Comparison of ENCODE assay signal across 16 mouse cellular contexts in genomic region chr5:8362361-8362760, GRCm38 (mm10). TPM values are rescaled to one million over a fixed set of nuclear protein-coding genes. Genes with fewer than 3 reads are reported as not detected.
DNase-seq lines count a peak whose midpoint lies in the region; ATAC-seq and TF ChIP-seq lines count a peak whose summit lies in the region.
"Had no signal": no experiment of that assay in that cellular context is flagged by ENCODE, and none has a peak within 500 bp of the region (broad histone marks: within the 10 kb centered on the region; RNA-seq: fewer than 3 reads in every experiment).

No protein-coding gene starts in this region.

- TF ChIP-seq POLR2A in cerebellum, adult 2 months (IDR thresholded peaks at IDR 0.05; ENCODE audit: borderline replicate concordance, insufficient read depth, low read length), result no peak

- WGBS in cerebellum, adult 2 months, result 77% methylated on average over 1 of the region's 1 CpGs
- 68% methylated on average over 1 of the region's 1 CpGs for WGBS in hindbrain, postnatal 0 days
- 59% methylated on average over 1 of the region's 1 CpGs for WGBS in hindbrain, embryonic 14.5 days
- 67% methylated on average over 1 of the region's 1 CpGs for WGBS in midbrain, postnatal 0 days
- 56% methylated on average over 1 of the region's 1 CpGs for WGBS in midbrain, embryonic 13.5 days

- ATAC-seq in hindbrain, postnatal 0 days, result no peak
- no peak for ATAC-seq in hindbrain, embryonic 14.5 days (ENCODE audit: low FRiP score)
- ATAC-seq in midbrain, postnatal 0 days (ENCODE audit: low FRiP score), result no peak
- no peak for ATAC-seq in midbrain, embryonic 13.5 days
- no peak for ATAC-seq in inflammation-experienced regulatory T-cells, adult 6 months

- H3K4me2 ChIP-seq in hindbrain, postnatal 0 days (ENCODE audit: low read depth, low read length), result no peak overlapping the region
- no peak overlapping the region for H3K4me2 ChIP-seq in hindbrain, embryonic 14.5 days (replicated peaks)
- H3K4me2 ChIP-seq in midbrain, postnatal 0 days (ENCODE audit: low read depth, low read length, poor library complexity, severe bottlenecking), result no peak overlapping the region
- H3K4me2 ChIP-seq in midbrain, embryonic 13.5 days (replicated peaks), result no peak overlapping the region

- no peak overlapping the region for H3K27ac ChIP-seq in cerebellum, adult 2 months (ENCODE audit: insufficient read depth, low read length)
- no peak overlapping the region for H3K27ac ChIP-seq in hindbrain, postnatal 0 days
- no peak overlapping the region for H3K27ac ChIP-seq in hindbrain, embryonic 14.5 days
- H3K27ac ChIP-seq in midbrain, postnatal 0 days (ENCODE audit: low read depth, low read length), result no peak overlapping the region
- H3K27ac ChIP-seq in midbrain, embryonic 13.5 days, result no peak overlapping the region

- H3K4me1 ChIP-seq in cerebellum, adult 2 months (ENCODE audit: control insufficient read depth, insufficient read depth, low read length), result peaks cover 22% of the 10 kb centered on the region; the same call in 1 of the 2 replicates
- 0 out of 2 replicates have a peak, but pooled peaks cover 5% of the 10 kb centered on the region for H3K4me1 ChIP-seq in hindbrain, postnatal 0 days (ENCODE audit: insufficient read depth, low read length)
- peaks cover 17% of the 10 kb centered on the region for H3K4me1 ChIP-seq in hindbrain, embryonic 14.5 days (replicated peaks; ENCODE audit: control insufficient read depth, insufficient read depth, low read length)
- 0 out of 2 replicates have a peak, but pooled peaks cover 3% of the 10 kb centered on the region for H3K4me1 ChIP-seq in midbrain, postnatal 0 days (ENCODE audit: insufficient read depth, low read length)
- H3K4me1 ChIP-seq in midbrain, embryonic 13.5 days (replicated peaks), result peaks cover 15% of the 10 kb centered on the region

- no peak overlapping the region for H3K9ac ChIP-seq in hindbrain, postnatal 0 days (replicated peaks; ENCODE audit: low read length)
- no peak overlapping the region for H3K9ac ChIP-seq in hindbrain, embryonic 14.5 days
- no peak overlapping the region for H3K9ac ChIP-seq in midbrain, postnatal 0 days (replicated peaks; ENCODE audit: low read length, poor library complexity, severe bottlenecking)
- no peak overlapping the region for H3K9ac ChIP-seq in midbrain, embryonic 13.5 days (replicated peaks)

- H3K36me3 ChIP-seq in hindbrain, postnatal 0 days (ENCODE audit: insufficient read depth, low read length), result no peaks in the 10 kb centered on the region
- H3K36me3 ChIP-seq in hindbrain, embryonic 14.5 days (replicated peaks; ENCODE audit: control insufficient read depth, insufficient read depth), result peaks cover 12% of the 10 kb centered on the region
- no peaks in the 10 kb centered on the region for H3K36me3 ChIP-seq in midbrain, postnatal 0 days (ENCODE audit: insufficient read depth, low read length)
- peaks cover 10% of the 10 kb centered on the region; the same call in 1 of the 2 replicates for H3K36me3 ChIP-seq in midbrain, embryonic 13.5 days

- no peaks in the 10 kb centered on the region for H3K27me3 ChIP-seq in cerebellum, adult 2 months (ENCODE audit: control insufficient read depth, insufficient read depth, low read length)
- no peaks in the 10 kb centered on the region for H3K27me3 ChIP-seq in hindbrain, postnatal 0 days (ENCODE audit: insufficient read depth, low read length)
- H3K27me3 ChIP-seq in hindbrain, embryonic 14.5 days (ENCODE audit: control insufficient read depth, insufficient read depth, low read length), result no peaks in the 10 kb centered on the region
- no peaks in the 10 kb centered on the region for H3K27me3 ChIP-seq in midbrain, postnatal 0 days (ENCODE audit: insufficient read depth, low read length)
- no peaks in the 10 kb centered on the region for H3K27me3 ChIP-seq in midbrain, embryonic 13.5 days

- H3K9me3 ChIP-seq in hindbrain, postnatal 0 days (ENCODE audit: low read length), result no peaks in the 10 kb centered on the region
- H3K9me3 ChIP-seq in hindbrain, embryonic 14.5 days (ENCODE audit: control insufficient read depth, low read length), result no peaks in the 10 kb centered on the region
- no peaks in the 10 kb centered on the region for H3K9me3 ChIP-seq in midbrain, postnatal 0 days (ENCODE audit: low read length)
- no peaks in the 10 kb centered on the region for H3K9me3 ChIP-seq in midbrain, embryonic 13.5 days

- TF ChIP-seq CTCF in cerebellum, adult 2 months (IDR thresholded peaks at IDR 0.05; ENCODE audit: borderline replicate concordance, insufficient read depth, low read depth, low read length), result peak; percentile 38; the same call in 1 of the 2 replicates
- TF ChIP-seq CTCF in hindbrain, postnatal 0 days (IDR thresholded peaks at IDR 0.05; ENCODE audit: low read depth), result peak; percentile 69
- peak; percentile 72 for TF ChIP-seq CTCF in midbrain, postnatal 0 days (IDR thresholded peaks at IDR 0.05)

- H3K4me3 ChIP-seq in cerebellum, adult 2 months (replicated peaks; ENCODE audit: insufficient read depth, low read depth, low read length), result no peak overlapping the region
- no peak overlapping the region for H3K4me3 ChIP-seq in hindbrain, postnatal 0 days (ENCODE audit: low read length)
- no peak overlapping the region for H3K4me3 ChIP-seq in hindbrain, embryonic 14.5 days (replicated peaks; ENCODE audit: low read length)
- H3K4me3 ChIP-seq in midbrain, postnatal 0 days (ENCODE audit: low read depth, low read length), result no peak overlapping the region
- no peak overlapping the region for H3K4me3 ChIP-seq in midbrain, embryonic 13.5 days (replicated peaks)
- H3K4me3 ChIP-seq: megakaryocyte, embryonic 14.5 days had no signal

- peak in 1 of 2 experiments; percentile 47 for DNase-seq in cerebellum, adult 2 months
- DNase-seq in cerebellum, adult 9-11 months, result no peak
- peak; percentile 71 for DNase-seq in hindbrain, postnatal 0 days (ENCODE audit: low spot score)
- no peak for DNase-seq in hindbrain, embryonic 14.5 days (ENCODE audit: low spot score)
- DNase-seq in midbrain, postnatal 0 days (ENCODE audit: low spot score), result peak; percentile 67
- DNase-seq in retina, postnatal 1 day, result peak; percentile 42
- DNase-seq: adrenal gland, postnatal 25 days; gastrocnemius, postnatal 14 days; heart, postnatal 14 days; kidney, adult 9 months; layer of hippocampus, postnatal 36 days; liver; right cerebral cortex, postnatal 25 days had no signal

RNA-seq across cellular contexts. Expression of gene Adam22, which starts 5.6 kb away (rescaled TPM):
- polyA plus RNA-seq in cerebellum, adult 2 months (2012; rRNA removed), result 98.1 and 105 TPM in 2 replicates
- 81.7 and 91.2 TPM in 2 replicates for total RNA-seq in hindbrain, postnatal 0 days (2014; rRNA removed)
- 46.1 and 46.2 TPM in 2 replicates for polyA plus RNA-seq in hindbrain, postnatal 0 days (2015; fragmentation: Nextera tagmentation; extraction: Ambion mirVana)
- polyA plus RNA-seq in hindbrain, embryonic 14.5 days (2014; fragmentation: Nextera tagmentation; extraction: Ambion mirVana), result 55.6 and 56.0 TPM in 2 replicates
- total RNA-seq in midbrain, postnatal 0 days (2014; rRNA removed), result 92.2 and 92.6 TPM in 2 replicates
- polyA plus RNA-seq in midbrain, postnatal 0 days (2015; fragmentation: Nextera tagmentation; extraction: Ambion mirVana), result 41.6 and 47.9 TPM in 2 replicates
- polyA plus RNA-seq in midbrain, embryonic 13.5 days (2015; fragmentation: Nextera tagmentation; extraction: Ambion mirVana), result 28.5 and 29.2 TPM in 2 replicates
- polyA plus RNA-seq in inflammation-experienced regulatory T-cells, adult 6 months (2017; shearing (Covaris generic)), result 1 to 10 TPM in 1 of 3 experiments, under 1 TPM in 2; 0.59 to 1.2 (median 0.67) TPM

Comparison
In these comparisons a context has a peak if more than half of its experiments do, and no peak if none do; other contexts are left out.
1. DNase-seq: peak in hindbrain, postnatal 0 days (single experiment), midbrain, postnatal 0 days (single experiment) and retina, postnatal 1 day (single experiment); none in cerebellum, adult 9-11 months (single experiment) and hindbrain, embryonic 14.5 days (single experiment).
2. RNA of gene Adam22, which starts 5.6 kb away (polyA plus RNA-seq): 98.1 to 105 TPM in cerebellum, adult 2 months, 55.6 to 56.0 TPM in hindbrain, embryonic 14.5 days, 41.6 to 47.9 TPM in midbrain, postnatal 0 days, 46.1 to 46.2 TPM in hindbrain, postnatal 0 days and 28.5 to 29.2 TPM in midbrain, embryonic 13.5 days; 0.59 to 1.2 TPM in inflammation-experienced regulatory T-cells, adult 6 months; every median in the first group is over 10 times any median in the second.
3. Peak in every context shown above with its lines, with median percentiles within 50 percentile points of each other: CTCF ChIP-seq.